Mouse (Mus musculus): Measurements from ENCODE around the gene Sh3bp1.
A peak's percentile ranks its signal among the peaks of the same experiment; 100 is the strongest.
"Not testable (repeated sequence)": the region's sequence is repeated elsewhere in the genome, so short reads cannot be mapped to it uniquely, and the experiment has no call there.

The Sh3bp1 gene

DNA sequence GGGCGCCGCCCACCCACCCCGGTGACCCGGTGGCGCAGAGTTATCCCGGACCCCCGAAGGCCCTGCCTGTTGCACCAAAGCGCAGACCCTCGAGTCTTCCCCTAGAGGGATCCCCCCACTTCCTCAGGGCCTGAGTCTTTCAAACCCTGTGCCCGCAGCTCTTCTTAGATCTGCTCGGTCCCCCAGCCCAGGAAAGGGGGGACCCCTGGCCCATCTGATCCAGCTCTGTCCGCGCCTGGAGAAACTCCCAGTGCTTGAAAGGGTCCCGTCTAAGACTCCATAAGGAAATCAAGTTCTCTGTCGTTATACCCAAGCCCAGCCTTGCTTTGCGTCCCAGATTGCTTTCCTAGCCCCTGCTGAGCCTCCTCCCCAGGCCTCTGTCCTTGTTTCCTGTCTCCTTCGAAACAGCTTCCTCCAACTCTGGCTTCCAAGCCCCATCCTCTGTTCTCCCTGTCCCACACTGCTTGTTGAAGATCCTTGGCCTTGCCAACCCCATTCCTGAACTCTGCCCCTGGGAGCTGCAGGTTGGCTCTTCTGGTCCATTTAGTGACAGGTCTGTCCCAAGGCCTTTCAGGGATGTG is 21.7 kb upstream of the Sh3bp1 start:
- DNase-seq, result no peak

DNA sequence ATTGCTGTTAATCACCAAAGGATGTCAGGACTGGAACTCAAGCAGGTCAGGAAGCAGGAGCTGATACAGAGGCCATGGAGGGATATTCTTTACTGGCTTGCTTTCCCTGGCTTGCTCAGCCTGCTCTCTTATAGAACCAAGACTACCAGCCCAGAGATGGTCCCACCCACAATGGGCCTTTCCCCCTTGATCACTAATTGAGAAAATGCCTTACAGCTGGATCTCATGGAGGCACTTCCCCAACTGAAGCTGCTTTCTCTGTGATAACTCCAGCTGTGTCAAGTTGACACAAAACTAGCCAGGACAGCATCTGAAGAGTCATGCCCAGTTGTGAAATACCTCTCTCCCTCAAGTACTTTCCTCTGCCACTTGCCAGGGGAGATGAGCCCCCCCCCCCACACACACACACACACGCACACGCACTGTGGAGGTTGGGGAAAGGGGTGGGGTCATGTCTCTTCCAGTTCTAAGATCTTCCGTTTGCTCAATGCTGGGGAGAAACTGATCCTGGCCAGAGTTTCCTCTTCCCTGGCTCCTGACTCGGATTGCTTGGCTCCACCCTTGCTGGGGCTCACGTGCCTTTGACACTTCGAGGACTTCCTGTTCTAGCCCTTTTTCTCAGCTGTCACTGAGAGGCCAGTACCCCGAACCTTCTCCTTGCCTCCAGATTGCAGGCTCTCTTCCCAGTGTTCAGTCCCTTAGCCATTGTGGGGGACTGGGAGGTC is 20.6 kb upstream of the Sh3bp1 start:
- not testable (repeated sequence) for DNase-seq

DNA sequence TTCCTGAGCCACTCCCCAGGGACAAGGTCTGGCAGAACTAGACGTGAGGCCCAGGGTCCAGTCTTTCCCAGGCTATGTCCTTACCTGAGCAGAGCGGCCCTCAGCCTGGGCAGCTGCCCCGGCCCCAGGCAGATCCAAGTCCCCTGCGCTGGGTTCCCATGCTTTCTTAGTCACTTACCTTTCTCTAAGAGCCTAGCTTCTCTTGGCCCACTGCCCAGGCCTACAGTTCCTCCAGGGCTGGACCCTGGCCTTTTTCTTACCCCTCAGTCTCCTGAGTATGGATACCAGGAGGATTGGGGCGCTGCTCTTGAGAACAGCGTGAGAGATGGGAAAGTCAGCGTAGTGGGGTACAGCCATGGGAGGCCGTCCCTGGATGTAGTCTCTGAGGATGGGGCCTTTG is 19.1 kb upstream of the Sh3bp1 start:
- peak; percentile 45 to 65 for DNase-seq

DNA sequence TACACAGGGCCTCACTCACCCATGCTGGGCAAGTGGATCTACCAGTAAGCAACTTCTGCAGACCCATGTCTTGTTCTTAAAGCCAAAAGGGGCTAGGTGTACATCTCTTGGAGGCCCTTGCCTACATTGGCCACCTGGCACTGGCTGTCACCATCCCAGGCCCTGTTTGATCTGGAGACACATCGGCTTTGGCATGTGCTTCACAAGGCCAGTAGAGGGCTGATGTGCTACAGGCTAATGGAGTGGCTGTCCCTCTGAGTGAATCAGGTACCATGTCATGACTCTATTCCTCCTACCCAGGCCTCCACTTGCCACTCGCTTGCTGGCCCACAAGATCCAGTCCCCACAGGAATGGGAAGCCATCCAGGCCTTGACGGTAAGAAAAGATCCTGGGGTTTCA is 17.7 kb upstream of the Sh3bp1 start:
- DNase-seq, result no peak

DNA sequence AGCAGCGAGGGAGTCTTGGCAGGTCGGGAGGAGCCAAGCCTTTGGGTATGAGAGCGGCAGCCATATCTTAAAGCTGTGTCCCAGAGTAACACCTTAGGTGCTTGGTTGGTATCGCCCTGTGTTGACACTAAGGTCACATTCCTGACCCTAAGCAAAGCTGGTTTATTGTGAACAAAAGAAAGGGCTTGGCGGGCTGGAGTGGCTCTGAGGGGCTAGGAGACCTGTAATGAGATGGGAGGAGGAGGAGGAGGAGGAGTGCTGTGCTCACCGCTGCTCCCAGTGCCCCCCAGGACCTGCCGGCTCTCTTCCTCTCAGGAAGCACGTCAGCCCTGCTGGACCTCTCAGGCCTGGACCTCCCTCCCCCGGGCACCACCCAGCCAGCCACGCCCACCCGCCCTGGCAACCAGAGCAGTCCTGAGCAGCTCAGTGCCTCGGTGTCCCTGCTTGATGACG is 10.1 kb upstream of the Sh3bp1 start:
- DNase-seq, result peak; percentile 30 to 52

DNA sequence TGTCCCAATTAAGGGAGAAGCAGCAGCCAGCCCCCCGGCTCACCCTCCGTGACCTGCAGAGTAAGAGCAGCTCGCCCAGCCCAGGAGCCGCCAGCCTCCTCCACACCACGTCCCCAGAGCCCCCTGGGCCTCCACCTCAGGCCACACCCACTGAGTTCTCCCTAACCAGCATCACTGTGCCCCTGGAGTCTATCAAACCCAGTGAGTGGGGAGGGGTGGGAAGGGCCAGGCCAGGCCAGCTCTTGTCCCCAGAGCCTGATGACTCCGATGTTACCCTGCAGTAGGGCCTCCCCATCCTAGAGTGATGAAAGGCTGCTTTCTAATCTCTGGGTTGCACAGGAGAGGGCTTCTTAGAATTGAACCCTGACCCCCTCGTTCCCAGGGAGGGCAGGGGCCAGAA is 7.1 kb upstream of the Sh3bp1 start:
- no peak for DNase-seq

DNA sequence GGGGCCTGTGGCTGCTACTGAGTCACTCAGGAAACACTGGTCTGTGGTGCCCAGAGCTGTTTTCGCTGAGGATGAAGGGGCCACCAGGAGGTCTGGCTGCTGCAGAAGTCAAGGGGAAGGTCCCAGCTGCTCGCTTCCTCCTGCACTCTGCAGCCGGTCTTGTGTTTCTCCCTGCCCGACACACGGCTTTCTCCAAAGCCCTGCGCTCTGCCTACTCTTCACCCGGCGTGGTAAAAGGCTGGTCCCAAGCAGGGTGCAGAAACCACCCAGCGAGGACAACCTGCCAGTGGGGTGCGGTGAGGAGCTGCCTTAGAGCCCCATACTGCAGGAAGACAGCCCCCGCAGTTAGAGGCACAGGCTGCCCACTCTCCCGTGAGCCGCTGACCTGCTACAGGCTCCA is 4.8 kb upstream of the Sh3bp1 start:
- DNase-seq, result peak in 1 of 2 experiments; percentile 33

DNA sequence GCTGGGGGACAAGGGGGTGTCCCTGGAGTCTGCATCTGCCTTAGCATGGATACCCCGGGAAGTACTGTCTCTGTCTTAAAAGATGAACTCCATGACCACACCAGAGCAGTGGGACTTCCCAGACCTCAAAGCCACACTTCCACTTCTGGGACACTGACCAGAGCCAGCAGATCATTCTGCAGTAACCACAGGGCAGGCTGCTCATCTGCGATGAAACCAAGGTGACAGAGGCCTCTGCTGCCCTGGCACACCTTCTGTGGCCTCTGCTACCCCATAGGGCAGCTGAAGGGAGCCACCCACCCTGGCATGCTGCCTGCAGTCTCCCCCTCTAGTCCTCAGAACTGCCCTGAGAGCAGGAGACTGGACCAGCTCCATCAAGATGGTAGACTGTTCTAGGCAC is 3.8 kb upstream of the Sh3bp1 start:
- DNase-seq, result no peak

DNA sequence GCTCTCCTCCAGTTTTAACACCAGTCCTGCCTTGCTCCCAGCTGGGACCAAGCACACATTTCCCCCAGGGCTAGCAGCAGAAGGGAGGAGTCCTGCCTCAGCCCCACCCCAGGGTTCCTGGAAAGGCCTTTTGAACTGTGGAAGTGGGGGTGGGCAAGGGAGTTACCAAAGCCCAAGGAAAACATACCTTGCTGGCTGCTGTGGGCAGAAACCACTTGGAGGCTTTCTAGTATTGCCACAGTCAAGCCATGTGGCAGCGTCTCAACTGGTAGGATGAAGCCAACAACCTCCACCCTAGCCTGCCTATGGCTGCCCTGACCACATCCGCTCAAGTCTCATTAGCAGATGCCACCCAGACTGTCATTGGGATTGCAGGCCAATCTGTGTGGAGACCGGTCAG is 3.4 kb upstream of the Sh3bp1 start:
- DNase-seq, result peak in 1 of 2 experiments; percentile 32

DNA sequence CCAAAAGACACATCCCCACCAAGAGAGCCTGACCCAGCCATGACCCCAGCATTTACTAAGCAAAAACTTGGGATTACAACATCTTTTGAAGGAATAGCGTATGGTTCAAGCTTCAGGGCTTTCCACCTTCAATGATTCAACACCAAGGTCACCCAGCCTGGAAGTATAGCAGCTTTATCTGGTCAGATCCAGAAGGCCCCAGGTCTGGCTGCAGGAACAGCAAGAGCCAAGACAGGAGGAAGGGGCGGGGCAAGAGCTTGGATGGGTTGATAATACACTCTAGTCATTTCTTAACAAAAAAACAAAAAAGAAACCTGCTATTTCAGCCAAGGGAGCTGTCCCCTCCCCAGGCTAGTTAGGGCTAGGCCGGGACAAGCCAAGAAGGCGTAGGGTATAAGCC is 2.1 kb upstream of the Sh3bp1 start:
- no peak for DNase-seq

DNA sequence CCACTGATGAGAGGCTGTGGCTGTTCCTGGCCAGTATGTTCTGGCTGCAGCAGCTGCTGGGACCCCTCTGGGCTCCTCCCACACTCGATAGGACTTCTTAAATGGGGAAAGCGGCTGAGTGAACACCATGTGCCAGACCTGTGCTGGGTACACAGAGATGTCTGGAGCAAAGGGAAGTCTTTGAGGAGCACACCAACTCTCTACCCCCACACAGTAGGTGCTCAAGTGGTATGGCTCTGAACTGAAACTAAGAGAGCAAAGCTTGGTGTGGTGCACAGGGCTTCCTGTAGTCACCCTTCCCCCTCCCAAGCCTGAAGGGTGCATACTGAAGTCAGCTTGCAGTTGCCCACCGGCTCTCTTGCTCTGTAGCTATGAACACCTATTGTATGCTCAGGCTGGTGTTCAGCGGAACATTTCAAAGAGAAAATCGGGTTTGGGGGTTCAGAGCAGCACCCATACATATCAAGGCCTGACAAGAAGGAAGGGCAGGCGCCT is 1.0 kb upstream of the Sh3bp1 start:
- peak in 1 of 2 experiments; percentile 54 for DNase-seq

DNA sequence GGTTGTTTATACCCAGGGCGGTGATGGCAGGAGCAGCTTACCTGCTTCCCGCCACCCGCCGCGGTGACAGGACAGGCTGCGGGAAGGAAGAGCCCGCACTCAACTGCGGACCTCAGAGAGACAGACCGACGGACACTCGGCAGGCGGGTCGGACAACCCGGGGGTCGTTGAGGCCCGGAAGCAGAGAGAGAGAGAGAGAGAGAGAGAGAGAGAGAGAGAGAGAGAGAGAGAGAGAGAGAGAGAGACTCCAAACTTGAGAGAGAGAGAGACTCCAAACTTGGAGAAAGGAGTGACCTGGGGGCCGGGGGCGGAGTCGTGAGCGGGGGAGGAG is 194 bp upstream of the Sh3bp1 start, which contains the start of gene Gm49510:
TSS of gene Gm49510 (plus strand) at position 259 of the 331 bp plus-strand sequence.
- DNase-seq, result no peak

DNA sequence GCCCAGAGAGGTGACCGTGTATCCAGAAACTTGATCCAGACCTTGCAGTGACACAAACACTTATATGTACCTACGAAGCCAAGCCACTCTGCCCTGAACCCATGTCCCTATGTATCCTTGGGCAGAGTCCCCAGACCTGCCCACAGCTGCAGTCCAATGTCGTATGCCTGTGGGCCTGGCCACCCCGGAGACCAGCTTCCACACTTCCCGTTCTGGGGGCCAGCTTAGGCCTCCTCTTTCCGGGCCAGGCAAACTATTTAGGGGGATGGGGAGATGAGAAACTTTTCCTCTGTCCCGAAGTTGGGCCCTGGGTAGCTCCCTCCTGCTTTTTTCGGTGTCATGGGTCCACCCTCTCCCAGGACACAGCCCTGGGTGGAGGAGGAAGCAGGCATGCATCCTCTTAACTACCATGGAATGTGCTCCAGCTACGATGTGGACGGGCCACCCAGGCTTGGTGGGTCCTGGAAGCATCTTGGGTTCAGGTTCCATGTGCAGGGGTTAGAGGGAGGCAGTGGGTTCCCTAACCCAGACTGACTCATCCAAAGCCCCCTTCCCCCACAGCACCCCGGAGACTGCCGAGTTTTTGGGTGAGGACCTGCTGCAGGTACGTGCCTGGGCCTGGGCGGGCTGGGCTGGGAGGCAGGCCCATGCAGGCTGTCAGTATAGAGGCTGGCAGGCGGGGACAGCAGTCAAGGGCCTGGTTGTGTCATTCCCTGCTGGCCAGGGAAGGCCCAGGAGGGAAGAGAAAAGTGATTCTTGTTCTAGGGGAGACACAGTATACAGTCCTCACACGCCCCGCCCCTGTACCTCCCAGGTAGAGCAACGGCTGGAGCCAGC is 1.2 kb downstream of the Sh3bp1 start:
- DNase-seq, result peak; percentile 32 to 56

DNA sequence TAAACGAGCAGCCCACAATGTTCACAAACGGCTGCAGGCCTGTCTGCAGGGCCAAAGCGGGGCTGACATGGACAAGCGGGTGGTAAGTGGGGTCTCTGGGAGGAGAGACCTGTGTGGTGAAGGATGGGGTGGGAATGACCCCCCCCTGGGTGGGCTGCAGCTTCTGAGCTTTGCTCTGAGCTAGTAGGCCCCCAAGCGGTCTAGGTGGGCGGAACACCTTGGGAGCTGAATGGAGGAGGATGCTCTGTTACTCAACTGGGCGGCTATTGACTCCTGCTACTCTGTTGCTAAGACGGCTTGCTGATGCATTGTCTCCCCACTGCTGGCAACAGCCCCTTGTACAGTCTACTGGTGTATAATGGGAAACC is 1.8 kb downstream of the Sh3bp1 start:
- no peak for DNase-seq

DNA sequence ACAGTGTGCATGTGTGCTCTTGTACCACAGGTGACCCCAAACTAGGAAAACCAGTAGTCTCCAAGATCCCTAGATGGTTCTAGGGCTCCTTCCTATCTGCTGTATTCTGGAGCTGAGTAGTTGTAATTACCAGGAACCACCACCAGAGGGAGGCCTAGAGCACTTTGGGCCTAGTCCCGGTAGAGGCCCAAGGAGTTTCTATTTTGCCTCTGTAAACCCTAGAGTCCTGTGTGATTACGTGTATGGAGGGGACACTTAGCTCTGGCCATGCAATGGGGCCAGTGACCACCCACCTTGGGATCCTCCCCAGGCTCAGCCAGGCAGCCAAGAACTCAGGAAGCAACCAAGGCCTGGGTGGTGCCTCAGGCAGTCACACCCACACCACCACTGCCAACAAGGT is 3.7 kb downstream of the Sh3bp1 start:
- peak; percentile 87 to 89 for DNase-seq

DNA sequence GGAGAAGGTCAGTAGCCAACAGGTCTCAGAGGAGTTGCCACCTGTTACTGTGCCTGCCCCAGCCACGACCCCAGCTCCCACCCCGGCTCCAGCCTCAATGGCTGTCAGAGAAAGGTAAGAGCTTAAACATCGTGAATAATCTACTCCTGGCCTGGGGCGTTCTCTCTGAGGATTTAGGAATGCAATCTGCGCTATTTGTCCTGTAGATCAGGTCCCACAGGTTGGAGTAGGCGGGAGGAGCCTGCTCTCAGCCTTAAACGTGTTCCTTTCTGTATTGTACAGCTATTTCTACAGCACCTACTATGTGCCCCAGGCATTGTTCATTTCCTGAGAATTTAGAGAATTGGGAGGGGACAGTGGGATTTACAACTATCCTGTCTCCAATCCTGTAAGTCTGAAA is 8.8 kb downstream of the Sh3bp1 start:
- DNase-seq, result no peak

DNA sequence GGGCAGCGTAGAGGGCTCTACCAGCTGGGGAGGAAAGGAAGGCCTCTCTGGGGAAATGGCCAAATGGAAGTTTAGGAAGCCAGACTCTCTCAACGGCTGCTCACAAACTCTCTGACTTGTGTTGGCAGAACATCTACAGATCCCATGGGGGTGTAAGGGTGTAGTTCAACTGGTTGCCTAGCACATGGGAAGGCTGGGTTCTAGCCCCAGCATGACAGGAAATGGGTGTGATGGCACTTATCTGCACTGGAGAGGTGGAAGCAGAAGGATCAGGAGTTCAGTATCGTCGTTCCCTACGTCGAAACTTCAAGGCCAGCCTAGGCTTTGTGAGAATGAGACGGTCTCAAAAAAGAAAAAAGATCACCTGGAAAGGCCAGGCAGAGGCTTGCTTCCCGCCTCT is 9.4 kb downstream of the Sh3bp1 start:
- DNase-seq, result no peak

DNA sequence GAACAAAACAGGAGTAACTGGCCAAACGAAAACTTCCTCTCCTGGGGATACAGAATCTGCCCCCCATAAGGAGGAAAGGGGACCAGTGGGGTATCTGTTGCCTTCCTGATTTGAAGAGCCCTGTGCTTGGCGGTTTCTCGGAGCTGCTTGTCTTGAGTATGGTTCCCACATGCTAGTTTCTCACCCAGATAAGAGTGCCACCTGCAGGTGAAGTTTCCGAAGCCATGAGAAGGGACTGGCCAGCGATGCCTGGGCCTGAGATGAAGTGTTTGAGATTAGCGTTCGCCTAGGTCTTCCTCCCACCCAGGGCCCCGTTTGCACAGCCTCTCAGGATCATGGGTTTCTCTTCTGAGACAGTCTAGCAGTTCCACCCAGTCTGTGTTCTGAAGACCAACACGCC is 12.5 kb downstream of the Sh3bp1 start:
- peak; percentile 68 to 76 for DNase-seq

DNA sequence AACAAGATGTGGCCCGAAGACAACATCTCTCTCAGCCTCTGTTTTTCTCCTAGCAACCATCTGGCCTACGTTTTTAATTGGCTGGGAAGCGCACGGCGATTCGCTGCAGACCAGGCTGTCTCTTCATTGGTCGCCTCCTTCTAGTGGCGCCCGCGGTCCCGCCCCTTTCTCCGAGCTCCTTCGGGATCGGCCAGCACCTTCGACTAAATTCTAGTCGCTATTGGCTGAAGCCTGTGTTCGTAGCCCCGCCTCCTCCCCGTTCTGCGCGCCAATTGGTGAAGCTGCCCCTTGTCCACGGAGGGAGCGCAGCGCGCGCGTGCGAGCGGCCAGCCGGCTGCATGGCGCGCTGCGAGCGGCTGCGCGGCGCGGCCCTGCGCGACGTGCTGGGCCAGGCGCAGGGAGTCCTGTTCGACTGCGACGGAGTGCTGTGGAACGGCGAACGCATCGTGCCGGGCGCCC is 14.1 kb downstream of the Sh3bp1 start, which contains the start of gene Pdxp:
TSS of gene Pdxp (plus strand) at position 288 of the 459 bp plus-strand sequence.
- peak; percentile 97 to 99 for DNase-seq

DNA sequence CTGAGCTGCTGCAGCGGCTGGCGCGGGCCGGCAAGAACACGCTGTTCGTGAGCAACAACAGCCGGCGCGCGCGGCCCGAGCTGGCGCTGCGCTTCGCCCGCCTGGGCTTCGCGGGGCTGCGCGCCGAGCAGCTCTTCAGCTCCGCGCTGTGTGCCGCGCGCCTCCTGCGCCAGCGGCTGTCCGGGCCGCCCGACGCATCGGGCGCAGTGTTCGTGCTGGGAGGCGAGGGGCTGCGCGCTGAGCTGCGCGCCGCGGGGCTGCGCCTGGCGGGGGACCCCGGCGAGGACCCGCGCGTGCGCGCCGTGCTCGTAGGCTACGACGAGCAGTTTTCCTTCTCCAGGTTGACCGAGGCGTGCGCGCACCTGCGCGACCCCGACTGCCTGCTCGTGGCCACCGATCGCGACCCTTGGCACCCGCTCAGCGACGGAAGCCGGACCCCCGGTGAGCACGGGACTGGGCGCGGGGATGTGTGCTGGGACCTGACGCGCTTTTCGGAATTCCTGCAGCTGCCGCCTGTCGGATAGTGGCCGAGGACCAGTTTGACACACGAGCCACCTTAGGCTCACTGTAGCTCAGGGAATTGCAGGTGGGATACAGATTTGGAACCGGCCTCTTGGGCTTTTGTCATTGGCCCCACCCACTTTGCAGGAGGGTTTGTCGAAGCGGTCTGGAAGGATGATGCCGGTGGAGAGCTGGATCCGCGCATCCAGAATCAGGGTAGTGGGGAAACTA is 14.7 kb downstream of the Sh3bp1 start:
- DNase-seq, result peak in 1 of 2 experiments; percentile 53

DNA sequence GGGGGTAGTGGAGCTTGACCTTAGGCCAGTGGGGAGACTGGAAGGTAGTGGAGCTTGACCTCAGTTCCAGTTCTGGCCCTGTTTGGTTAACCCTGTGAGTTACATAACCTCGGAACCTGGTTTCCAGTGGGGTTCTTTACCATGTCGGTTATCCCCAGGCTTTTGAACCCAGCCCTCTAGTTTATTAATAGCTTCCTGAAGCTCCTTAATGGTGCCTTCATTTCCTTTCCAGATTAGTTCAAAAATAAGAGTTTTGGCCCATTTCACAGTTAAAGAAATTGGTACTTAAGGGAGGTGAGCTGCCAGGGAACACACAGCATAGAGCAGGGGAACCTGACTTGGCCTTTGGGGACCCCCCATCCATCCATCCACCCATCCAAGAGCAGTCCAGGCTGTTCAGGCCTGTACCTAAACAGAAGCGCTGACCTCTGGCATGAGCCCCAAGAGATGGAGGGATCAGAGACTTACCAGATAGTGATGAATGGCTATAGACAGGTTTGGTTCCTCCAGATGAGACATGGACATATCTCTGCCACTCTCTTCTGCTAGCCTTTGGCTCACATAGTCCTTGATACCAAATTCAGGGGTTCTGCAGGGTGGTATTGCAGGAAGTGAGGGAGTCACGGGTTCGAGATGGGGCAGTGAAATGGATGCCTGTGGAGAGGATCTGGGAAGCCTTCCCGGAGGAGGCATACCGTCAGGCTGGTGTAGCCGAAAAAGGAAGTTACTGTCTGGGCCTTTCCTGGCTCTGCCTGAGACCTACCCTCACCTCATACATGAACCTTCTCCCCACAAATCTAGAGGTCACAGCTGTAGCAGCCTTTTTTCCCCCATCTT is 15.5 kb downstream of the Sh3bp1 start:
- DNase-seq, result no peak

DNA sequence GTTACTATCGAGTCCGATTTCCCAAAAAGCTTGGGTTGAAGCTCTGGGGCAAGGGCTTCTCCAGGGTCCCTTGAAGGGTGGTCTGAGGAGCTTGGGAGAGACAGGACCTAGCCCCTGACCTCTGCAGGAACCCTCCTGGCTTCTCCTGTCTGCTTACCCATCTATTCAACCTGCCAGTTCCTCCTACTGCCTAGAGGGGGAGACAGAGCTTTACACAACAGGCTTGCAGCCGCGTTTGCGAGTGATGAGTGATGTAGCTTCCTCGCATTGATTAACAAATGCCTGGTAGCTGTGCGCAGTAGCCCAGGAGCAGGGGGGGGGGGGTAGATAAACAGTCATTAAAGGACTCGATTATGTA is 16.1 kb downstream of the Sh3bp1 start:
- peak; percentile 70 to 83 for DNase-seq
